Mouse (Mus musculus) small intestine, adult 2 months (tissue): ENCODE data around the gene Gabrd.

Source experiments
- CTCF ChIP-seq: fragments of 200-500 bp; IDR thresholded peaks from 2 replicates; pipeline ENCODE4 v1.5.1; 2012; ENCODE audit warnings: low read depth, mild to moderate bottlenecking, control low read depth, inconsistent platforms, low read length, moderate library complexity, mixed read lengths; ENCODE audit not compliant: insufficient replicate concordance, insufficient read length; ENCODE audit errors: extremely low read depth
- POLR2A ChIP-seq: fragments of 200-500 bp; IDR thresholded peaks from 2 replicates; pipeline ENCODE4 v1.6.1; 2012; ENCODE audit warnings: low read depth, mild to moderate bottlenecking, control low read depth, inconsistent platforms, low read length, moderate library complexity

- TF ChIP-seq CTCF (no peak), POLR2A (no peak)
Measured at GRCm38 (mm10) chr4:155420137-155420536, 22.2 kb upstream of the Gabrd start.
